Comparison of ENCODE assay signal across 26 mouse cellular contexts in genomic region chr13:35963583-35963982, GRCm38 (mm10). TPM values are rescaled to one million over a fixed set of nuclear protein-coding genes. Genes with fewer than 3 reads are reported as not detected.
DNase-seq lines count a peak whose midpoint lies in the region; ATAC-seq lines count a peak whose summit lies in the region.
"Had no signal": no experiment of that assay in that cellular context is flagged by ENCODE, and none has a peak within 500 bp of the region (broad histone marks: within the 10 kb centered on the region; RNA-seq: fewer than 3 reads in every experiment).

No protein-coding gene starts in this region.

- H3K9ac ChIP-seq in liver, embryonic 13.5 days = no peak overlapping the region
- H3K9ac ChIP-seq in liver, embryonic 12.5 days = no peak overlapping the region
- H3K9ac ChIP-seq in kidney, embryonic 14.5 days (ENCODE audit: low read depth, low read length) = no peak overlapping the region
- H3K9ac ChIP-seq: forebrain, embryonic 12.5 days; limb, embryonic 12.5 days; lung, embryonic 14.5 days; midbrain, embryonic 12.5 days; neural tube, embryonic 15.5 days had no signal

- no peak overlapping the region for H3K27ac ChIP-seq in liver, embryonic 13.5 days
- no peak overlapping the region for H3K27ac ChIP-seq in liver, embryonic 12.5 days
- H3K27ac ChIP-seq in kidney, embryonic 14.5 days (ENCODE audit: low read depth, low read length) = no peak overlapping the region
- H3K27ac ChIP-seq: forebrain, embryonic 12.5 days; hindbrain, postnatal 0 days; limb, embryonic 12.5 days; midbrain, embryonic 12.5 days; neural tube, embryonic 15.5 days had no signal

- 68% methylated on average over 4 of the region's 4 CpGs for WGBS in liver, embryonic 13.5 days (ENCODE audit: insufficient replicate concordance)
- 68% methylated on average over 4 of the region's 4 CpGs for WGBS in liver, embryonic 12.5 days (ENCODE audit: insufficient replicate concordance)
- WGBS in kidney, embryonic 14.5 days = 93% methylated on average over 4 of the region's 4 CpGs

- H3K9me3 ChIP-seq in liver, embryonic 13.5 days (replicated peaks) = no peaks in the 10 kb centered on the region
- H3K9me3 ChIP-seq in liver, embryonic 12.5 days (replicated peaks) = no peaks in the 10 kb centered on the region
- no peaks in the 10 kb centered on the region for H3K9me3 ChIP-seq in kidney, embryonic 14.5 days (ENCODE audit: control insufficient read depth, low read length)
- H3K9me3 ChIP-seq: forebrain, embryonic 12.5 days; limb, embryonic 12.5 days; midbrain, embryonic 12.5 days; neural tube, embryonic 15.5 days had no signal

- H3K27me3 ChIP-seq in liver, embryonic 13.5 days = peaks cover 25% of the 10 kb centered on the region
- H3K27me3 ChIP-seq in liver, embryonic 12.5 days (replicated peaks) = peaks cover 30% of the 10 kb centered on the region
- no peaks in the 10 kb centered on the region; the same call in 1 of the 2 replicates for H3K27me3 ChIP-seq in kidney, embryonic 14.5 days (ENCODE audit: control insufficient read depth, insufficient read depth, low read length)

- DNase-seq in adrenal gland, postnatal 36 days = peak; percentile 17 to 24
- DNase-seq in adrenal gland, postnatal 4 days (ENCODE audit: low spot score in 2 of 2) = no peak
- DNase-seq in liver, embryonic 13.5 days = no peak
- peak; percentile 33 for DNase-seq in fat pad, adult 2 months (ENCODE audit: extremely low read depth, low read depth, low spot score)
- DNase-seq in embryo, embryonic 11 days = no peak
- DNase-seq: cerebellum, adult 2 months; cerebellum, postnatal 36 days; gastrocnemius, postnatal 25 days; heart, postnatal 14 days; kidney, adult 9 months; kidney, postnatal 25 days; lung, embryonic 14.5 days; right cerebral cortex, adult 18-20 months; right cerebral cortex, postnatal 4 days had no signal

- no peak overlapping the region for H3K4me2 ChIP-seq in liver, embryonic 13.5 days
- H3K4me2 ChIP-seq in liver, embryonic 12.5 days = no peak overlapping the region
- H3K4me2 ChIP-seq in kidney, embryonic 14.5 days (replicated peaks; ENCODE audit: low read depth, low read length) = no peak overlapping the region
- H3K4me2 ChIP-seq: forebrain, embryonic 12.5 days; heart, embryonic 11.5 days; limb, embryonic 12.5 days; lung, embryonic 14.5 days; midbrain, embryonic 12.5 days; neural tube, embryonic 15.5 days had no signal

- H3K4me1 ChIP-seq in liver, embryonic 13.5 days (replicated peaks) = 0 out of 2 replicates have a peak, but pooled peaks cover 9% of the 10 kb centered on the region
- H3K4me1 ChIP-seq in liver, embryonic 12.5 days = peaks cover 8% of the 10 kb centered on the region; the same call in 1 of the 2 replicates
- H3K4me1 ChIP-seq in kidney, embryonic 14.5 days (ENCODE audit: control insufficient read depth, insufficient read depth, low read length) = no peaks in the 10 kb centered on the region; the same call in 1 of the 2 replicates

- no peaks in the 10 kb centered on the region for H3K36me3 ChIP-seq in liver, embryonic 13.5 days
- H3K36me3 ChIP-seq in liver, embryonic 12.5 days = no peaks in the 10 kb centered on the region
- H3K36me3 ChIP-seq in kidney, embryonic 14.5 days (ENCODE audit: control insufficient read depth, insufficient read depth, low read length) = no peaks in the 10 kb centered on the region
- H3K36me3 ChIP-seq: forebrain, embryonic 12.5 days; limb, embryonic 12.5 days; midbrain, embryonic 12.5 days; neural tube, embryonic 15.5 days had no signal

- peak; percentile 54; the same call in 1 of the 2 replicates for ATAC-seq in liver, embryonic 13.5 days (ENCODE audit: low read depth)
- ATAC-seq in liver, embryonic 12.5 days = no peak
- ATAC-seq in kidney, embryonic 14.5 days (ENCODE audit: low FRiP score, low TSS enrichment) = no peak
- ATAC-seq: hindbrain, postnatal 0 days; intestine, embryonic 16.5 days; Patski had no signal

- no peak overlapping the region for H3K4me3 ChIP-seq in liver, embryonic 13.5 days (replicated peaks)
- H3K4me3 ChIP-seq in liver, embryonic 12.5 days = no peak overlapping the region
- no peak overlapping the region for H3K4me3 ChIP-seq in kidney, embryonic 14.5 days (ENCODE audit: low read length)
- H3K4me3 ChIP-seq: forebrain, embryonic 12.5 days; limb, embryonic 12.5 days; midbrain, embryonic 12.5 days; neural tube, embryonic 15.5 days had no signal

RNA-seq across cellular contexts. Expression of gene Ppp1r3g, which starts 4.9 kb away (rescaled TPM):
- 1 to 10 TPM in 1 of 2 experiments, under 1 TPM in 1; 0.79 to 3.7 TPM for total RNA-seq in adrenal gland, postnatal 36 days (2021)
- total RNA-seq in adrenal gland, postnatal 4 days (2021) = under 1 TPM; 0.20 to 0.51 TPM
- 0.36 and 0.37 TPM in 2 replicates for polyA plus RNA-seq in liver, embryonic 13.5 days (2015; fragmentation: Nextera tagmentation; extraction: Ambion mirVana)
- 0.30 and 0.37 TPM in 2 replicates for polyA plus RNA-seq in liver, embryonic 12.5 days (2016; fragmentation: Nextera tagmentation; extraction: Ambion mirVana)
- 0.31 and 0.41 TPM in 2 replicates for polyA plus RNA-seq in kidney, embryonic 14.5 days (2014; fragmentation: Nextera tagmentation; extraction: Ambion mirVana)
- total RNA-seq: gastrocnemius, postnatal 25 days; megakaryocyte, adult 5-6 weeks had no signal
- polyA plus RNA-seq: Patski; thymus, postnatal 0 days had no signal

RNA-seq across cellular contexts. Expression of gene Rpp40, which starts 57.4 kb away (rescaled TPM):
- 10 to 100 TPM; 13.9 to 20.8 TPM for total RNA-seq in adrenal gland, postnatal 36 days (2021)
- total RNA-seq in adrenal gland, postnatal 4 days (2021) = 10 to 100 TPM; 16.2 to 17.9 TPM
- 13.8 and 15.8 TPM in 2 replicates for polyA plus RNA-seq in liver, embryonic 13.5 days (2015; fragmentation: Nextera tagmentation; extraction: Ambion mirVana)
- polyA plus RNA-seq in liver, embryonic 12.5 days (2016; fragmentation: Nextera tagmentation; extraction: Ambion mirVana) = 15.7 and 16.5 TPM in 2 replicates
- polyA plus RNA-seq in kidney, embryonic 14.5 days (2014; fragmentation: Nextera tagmentation; extraction: Ambion mirVana) = 18.4 and 24.5 TPM in 2 replicates

Comparison
In these comparisons a context has a peak if more than half of its experiments do, and no peak if none do; other contexts are left out.
1. DNase-seq: peak in adrenal gland, postnatal 36 days (2 of 2) and fat pad, adult 2 months (single experiment); none in adrenal gland, postnatal 4 days (0 of 2), liver, embryonic 13.5 days (single experiment) and embryo, embryonic 11 days (single experiment).